Mouse (Mus musculus) heart, adult 8-10 months (tissue): ENCODE results near the gene Ric3. TPM values are rescaled to one million over a fixed set of nuclear protein-coding genes. Genes with fewer than 3 reads are reported as not detected.

Experiments
- DNase-seq: peaks from one replicate; pipeline ENCODE4 v3.0.0; 2022; ENCODE audit warnings: low spot score
- total RNA-seq, 4 experiments: library from RNA; stranded (reverse); gene quantifications; 2 replicates each; pipeline ENCODE4 v1.2.4; 2022

The Ric3 gene
- total RNA-seq, 4 experiments from 2014 or later, result 2.1 to 5.0 (median 2.9) TPM

DNA sequence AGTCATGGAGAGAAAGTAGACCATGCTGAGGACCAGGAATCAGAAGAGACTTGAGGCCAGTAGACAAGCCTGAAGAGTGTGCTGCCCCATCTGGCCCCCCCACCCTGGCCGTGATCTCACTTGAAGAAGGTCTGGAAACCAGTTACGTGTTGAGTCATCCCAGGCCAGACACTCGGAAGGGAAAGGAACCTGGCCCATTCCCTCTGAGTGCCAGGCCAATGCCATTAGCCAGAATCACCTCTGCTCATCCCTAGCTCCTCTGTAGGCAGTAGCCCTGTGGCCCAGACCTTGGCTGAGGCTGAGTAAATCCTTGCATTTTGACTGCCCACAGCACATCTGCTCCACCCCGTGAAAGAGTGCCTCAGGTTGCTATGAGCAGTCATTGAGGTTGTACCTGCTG lies 81.2 kb downstream of the Ric3 start:
- DNase-seq, result no peak

DNA sequence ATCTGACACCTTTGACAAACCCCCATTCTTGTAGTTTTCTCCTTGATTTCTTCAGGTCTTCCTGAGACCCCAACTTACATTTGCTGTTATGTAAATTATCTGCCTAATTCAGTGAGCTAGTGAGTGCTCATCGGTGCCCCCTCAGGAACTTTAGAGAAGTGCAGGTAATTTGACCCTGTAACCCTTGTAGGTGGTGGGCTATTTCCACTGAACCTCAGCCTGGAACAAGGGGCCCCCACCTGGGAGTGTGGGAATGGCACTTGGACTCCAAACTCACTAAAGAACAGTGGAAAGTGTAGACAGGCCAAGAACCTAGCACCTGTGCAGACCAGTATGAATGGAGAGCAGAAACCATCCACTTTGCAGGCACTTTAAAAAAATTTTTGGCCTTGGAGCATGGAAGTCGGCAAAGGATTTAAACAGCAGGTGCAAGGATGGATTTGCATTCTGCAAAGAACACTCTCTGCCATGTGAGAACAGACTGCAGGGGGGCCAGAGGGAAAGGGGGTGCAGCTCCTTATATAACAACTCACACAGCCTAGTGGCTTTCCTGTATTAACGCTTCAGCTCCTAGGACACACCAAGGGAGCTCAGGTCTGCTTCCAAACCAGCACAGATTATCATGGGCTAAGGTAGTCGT lies 82.7 kb downstream of the Ric3 start:
- no peak for DNase-seq

DNA sequence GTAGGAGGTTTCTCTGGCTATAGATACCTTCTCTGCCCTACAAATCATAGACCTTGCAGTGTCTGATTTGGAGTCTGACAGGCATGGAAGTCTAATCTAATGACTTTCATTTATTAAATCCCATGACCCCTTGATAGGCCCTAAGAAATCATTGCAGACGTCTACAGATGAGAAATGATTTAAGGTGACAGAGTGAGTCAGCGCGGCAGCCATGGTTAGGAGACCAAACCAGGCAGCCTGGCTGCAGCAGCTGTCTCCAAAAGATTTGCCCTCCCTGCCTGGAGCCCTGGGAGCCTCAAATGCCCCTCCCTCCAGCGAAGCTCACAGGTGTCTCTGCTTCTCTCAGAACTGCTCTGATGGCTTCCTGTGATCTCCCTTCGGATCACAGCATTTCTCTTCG lies 87.0 kb downstream of the Ric3 start:
- no peak for DNase-seq

DNA sequence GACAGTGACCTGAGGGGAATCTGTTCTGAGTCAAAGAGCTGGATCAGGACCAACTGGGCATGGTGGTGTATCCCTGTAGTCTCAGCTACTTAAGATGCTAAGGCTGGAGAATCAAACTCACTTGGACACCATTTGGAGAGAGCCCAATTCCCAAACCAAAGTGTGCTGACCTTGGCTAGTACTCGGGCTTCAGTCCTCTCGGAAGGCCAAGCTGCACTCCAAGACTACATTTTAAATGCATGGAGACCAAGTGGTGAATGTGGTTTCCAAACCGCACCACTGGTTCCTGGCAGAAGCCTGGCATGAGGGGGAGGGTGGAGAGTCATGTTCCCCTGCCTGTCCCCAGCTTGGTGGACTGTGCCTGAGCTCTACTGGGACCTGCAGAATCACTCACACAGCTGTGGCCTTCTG lies 89.2 kb downstream of the Ric3 start:
- peak; percentile 23 for DNase-seq

DNA sequence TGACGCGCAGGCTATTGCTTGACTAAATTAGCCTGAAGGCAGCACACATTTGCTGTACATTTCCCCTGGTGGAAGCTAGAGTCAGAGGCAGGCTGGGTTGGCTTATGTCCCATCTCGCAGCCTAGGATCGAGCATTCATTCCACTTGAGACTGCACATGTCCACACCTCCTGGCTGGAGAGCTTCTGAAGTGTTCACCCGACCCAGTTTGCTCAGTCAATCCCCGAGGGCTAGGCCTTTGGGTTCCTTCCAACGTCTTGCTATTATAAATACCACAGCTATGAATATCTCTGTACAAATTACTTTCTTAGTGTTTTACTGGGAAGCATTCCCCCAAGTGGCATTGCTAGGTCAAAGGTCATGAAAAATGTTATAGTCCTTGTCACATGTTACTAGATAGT lies 89.9 kb downstream of the Ric3 start:
- DNase-seq, result peak; percentile 77

DNA sequence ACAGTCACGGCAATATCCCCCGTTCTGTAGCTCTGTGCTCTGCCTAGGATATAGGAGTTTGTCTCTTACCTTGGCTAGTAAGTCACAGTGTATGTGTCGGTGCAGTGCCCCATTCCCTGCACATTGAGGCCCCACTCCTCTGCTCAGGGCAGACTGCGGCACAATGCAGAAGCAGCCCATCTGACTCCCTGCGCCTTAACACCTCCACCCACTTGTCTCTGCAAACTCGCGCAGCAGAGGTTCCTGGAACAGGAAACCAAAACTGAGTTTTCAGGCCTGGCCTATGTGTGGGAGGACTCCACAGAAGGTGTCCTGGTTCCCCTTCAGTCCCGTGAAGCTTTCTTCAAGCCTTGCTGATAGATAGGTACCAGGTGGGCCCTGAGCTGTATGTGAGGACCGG lies 91.9 kb downstream of the Ric3 start:
- DNase-seq, result no peak

DNA sequence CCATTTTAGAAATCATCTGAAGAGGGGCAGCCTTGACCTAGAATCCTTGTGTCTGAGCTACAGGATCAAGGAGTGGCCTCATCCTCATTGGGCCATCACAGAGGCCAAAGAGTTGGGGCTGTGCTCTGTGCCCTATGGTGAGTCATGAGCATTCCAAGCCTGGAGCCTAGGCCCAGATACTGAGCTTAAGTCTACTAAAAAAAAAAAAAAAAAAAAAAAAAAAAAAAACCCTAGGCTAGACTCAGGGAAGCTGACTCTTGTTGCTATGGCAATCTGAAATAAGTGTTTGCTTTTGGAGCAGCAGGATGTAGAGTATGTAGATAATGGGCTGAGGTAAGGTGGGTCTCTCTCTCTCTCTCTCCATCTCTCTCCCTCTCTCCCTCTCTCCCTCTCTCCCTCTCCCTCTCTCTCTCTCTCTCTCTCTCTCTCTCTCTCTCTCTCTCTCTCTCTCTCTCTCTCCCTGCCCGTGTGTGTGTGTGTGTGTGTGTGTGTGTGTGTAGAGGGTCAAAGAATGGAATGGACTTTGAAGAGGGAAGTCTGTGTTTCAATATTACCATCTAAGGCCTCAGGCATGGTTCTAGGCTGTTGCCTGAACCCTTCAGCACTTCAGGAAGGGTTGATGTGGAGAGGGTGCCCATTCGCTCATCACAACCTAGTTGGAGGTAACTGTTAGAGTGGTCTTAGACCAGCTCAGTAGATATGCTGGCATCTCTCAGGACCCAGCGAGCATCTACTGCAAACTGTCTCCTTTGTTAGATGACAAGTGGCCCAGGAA lies 97.0 kb downstream of the Ric3 start:
- no peak for DNase-seq

Other genes with a start within 250 kb of the Ric3 start
- not detected for gene Olfr516, start 232.8 kb downstream of the Ric3 start, total RNA-seq
- gene Olfr517, start 211.0 kb downstream of the Ric3 start, total RNA-seq, result not detected
- not detected for gene Olfr518, start 198.3 kb downstream of the Ric3 start, total RNA-seq
- not detected for gene Olfr519, start 188.9 kb downstream of the Ric3 start, total RNA-seq
- gene Nlrp10, start 153.2 kb downstream of the Ric3 start, total RNA-seq, result 10 to 100 TPM; 20.3 to 24.5 (median 21.4) TPM
- 10 to 100 TPM; 81.4 to 89.7 (median 83.2) TPM for gene Eif3f, start 148.9 kb downstream of the Ric3 start, total RNA-seq
- gene Tub, start 133.0 kb downstream of the Ric3 start, total RNA-seq, result under 1 TPM; 0.08 to 0.28 (median 0.18) TPM
- 1 to 10 TPM; 2.1 to 3.7 (median 3.2) TPM for gene Lmo1, start 91.9 kb upstream of the Ric3 start, total RNA-seq